In genomic region chr19:52525509-52525908, GRCm38 (mm10) we compare ENCODE assay signal across 23 mouse cellular contexts.
"Had no signal": no experiment of that assay in that cellular context is flagged by ENCODE, and none has a peak within 500 bp of the region (broad histone marks: within the 10 kb centered on the region; RNA-seq: fewer than 3 reads in every experiment).

No protein-coding gene starts in this region.

- H3K4me3 ChIP-seq: limb, embryonic 10.5 days; limb, embryonic 13.5 days; liver, embryonic 12.5 days; liver, embryonic 15.5 days; lung, embryonic 15.5 days; megakaryocyte, embryonic 14.5 days; midbrain, embryonic 10.5 days; midbrain, embryonic 13.5 days; myocyte; neural tube, embryonic 13.5 days; stomach, embryonic 15.5 days had no signal

- DNase-seq: kidney, adult 8-10 months; kidney, postnatal 14 days; kidney, postnatal 4 days; liver; lung, adult 18-20 months; lung, postnatal 10 days; lung, postnatal 36 days; retina, postnatal 1 day; right cerebral cortex, postnatal 25 days; spleen, adult 18-20 months; thymus, postnatal 36 days had no signal

- H3K4me1 ChIP-seq: limb, embryonic 10.5 days; limb, embryonic 13.5 days; liver, embryonic 12.5 days; liver, embryonic 15.5 days; lung, embryonic 15.5 days; megakaryocyte, embryonic 14.5 days; midbrain, embryonic 10.5 days; midbrain, embryonic 13.5 days; neural tube, embryonic 13.5 days; stomach, embryonic 15.5 days had no signal

- H3K27ac ChIP-seq: limb, embryonic 10.5 days; limb, embryonic 13.5 days; liver, embryonic 12.5 days; liver, embryonic 15.5 days; lung, embryonic 15.5 days; midbrain, embryonic 10.5 days; midbrain, embryonic 13.5 days; neural tube, embryonic 13.5 days; stomach, embryonic 15.5 days had no signal

- H3K36me3 ChIP-seq: limb, embryonic 10.5 days; limb, embryonic 13.5 days; liver, embryonic 12.5 days; liver, embryonic 15.5 days; lung, embryonic 15.5 days; midbrain, embryonic 10.5 days; midbrain, embryonic 13.5 days; neural tube, embryonic 13.5 days; stomach, embryonic 15.5 days had no signal

- H3K9ac ChIP-seq: limb, embryonic 13.5 days; liver, embryonic 12.5 days; liver, embryonic 15.5 days; lung, embryonic 15.5 days; midbrain, embryonic 13.5 days; neural tube, embryonic 13.5 days; stomach, embryonic 15.5 days had no signal

- H3K27me3 ChIP-seq: limb, embryonic 13.5 days; liver, embryonic 12.5 days; liver, embryonic 15.5 days; lung, embryonic 15.5 days; megakaryocyte, embryonic 14.5 days; midbrain, embryonic 13.5 days; neural tube, embryonic 13.5 days; stomach, embryonic 15.5 days had no signal

- H3K9me3 ChIP-seq: limb, embryonic 10.5 days; liver, embryonic 12.5 days; liver, embryonic 15.5 days; lung, embryonic 15.5 days; midbrain, embryonic 10.5 days; neural tube, embryonic 13.5 days; stomach, embryonic 15.5 days had no signal

- ATAC-seq: liver, embryonic 12.5 days; midbrain, embryonic 13.5 days; midbrain, embryonic 16.5 days had no signal

- H3K4me2 ChIP-seq: limb, embryonic 13.5 days; liver, embryonic 12.5 days; liver, embryonic 15.5 days; lung, embryonic 15.5 days; midbrain, embryonic 13.5 days; neural tube, embryonic 13.5 days; stomach, embryonic 15.5 days had no signal
